Mouse (Mus musculus) retina, embryonic 14.5 days (tissue): ENCODE measurements at regions not wholly inside any gene's neighbourhood (a gene's known extent, or its start where the extent isn't known, plus 50 kb on each side); places are given as distances from the start of the nearest gene placed in this dataset.
"Not testable (repeated sequence)": the region's sequence is repeated elsewhere in the genome, so short reads cannot be mapped to it uniquely, and the experiment has no call there.

Source experiments
- DNase-seq: peaks from one replicate; pipeline ENCODE4 v3.0.0-alpha.2; 2015; ENCODE audit warnings: low spot score

DNA sequence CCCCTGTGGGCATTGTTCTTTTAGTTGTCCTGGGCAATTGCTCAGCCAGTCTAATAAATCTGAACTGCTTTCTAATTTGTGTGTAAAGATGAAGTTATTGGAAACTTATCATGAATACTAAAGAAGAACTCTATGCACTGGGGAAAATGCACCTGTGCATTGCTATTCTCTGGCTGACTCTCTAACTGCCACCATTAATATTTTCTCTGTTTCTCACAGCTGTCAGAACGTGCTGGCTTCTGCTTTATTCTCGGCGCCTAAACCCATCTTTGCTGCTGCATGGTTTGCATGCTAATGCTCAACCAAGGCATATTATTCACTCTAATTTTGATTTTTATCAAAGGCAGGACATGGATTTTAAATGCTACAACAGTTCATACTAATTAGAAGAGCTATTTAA, 128.9 kb upstream of the Gm527 start:
- no peak for DNase-seq

DNA sequence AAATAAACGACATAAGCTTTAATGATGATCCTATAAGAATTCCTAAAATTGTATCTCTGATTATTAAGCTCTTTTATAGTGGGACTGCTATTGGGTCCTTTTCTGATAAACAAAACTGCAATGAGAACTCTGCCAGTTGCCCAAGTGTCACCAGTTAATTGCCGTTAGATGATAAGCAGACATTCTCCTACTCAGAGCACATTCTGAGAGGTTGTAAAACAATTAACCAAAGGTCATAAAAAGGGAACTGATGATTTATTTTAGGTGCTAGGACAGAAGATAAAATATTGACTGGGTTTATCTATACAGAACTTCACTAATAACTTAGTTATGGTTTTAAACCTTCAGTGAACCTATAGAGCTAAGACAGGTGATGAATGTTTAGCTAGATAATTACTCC, 109.2 kb upstream of the Gm527 start:
- not testable (repeated sequence) for DNase-seq

DNA sequence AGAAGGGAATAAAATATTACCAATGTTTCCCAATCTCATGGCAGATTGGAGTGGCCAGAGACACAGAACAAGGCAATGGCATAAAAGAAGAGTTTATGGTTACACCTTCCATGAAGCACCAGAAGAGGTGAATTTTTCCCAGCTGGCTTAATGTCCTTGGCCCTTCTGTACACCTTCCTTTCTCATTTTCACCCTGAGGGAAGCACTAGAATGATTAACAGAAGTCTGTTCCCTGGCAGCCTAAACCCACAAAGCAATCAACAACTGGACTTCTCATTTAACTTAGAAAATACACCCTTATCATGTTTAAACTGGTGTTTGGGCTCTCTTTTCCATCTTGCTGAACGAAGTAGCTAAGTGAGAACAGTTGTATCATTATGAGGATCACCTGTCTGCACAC, 107.6 kb upstream of the Gm527 start:
- no peak for DNase-seq

- no peak for DNase-seq
Observed at GRCm38 (mm10) chr12:64815871-64816270, 101.8 kb upstream of the Gm527 start.

DNA sequence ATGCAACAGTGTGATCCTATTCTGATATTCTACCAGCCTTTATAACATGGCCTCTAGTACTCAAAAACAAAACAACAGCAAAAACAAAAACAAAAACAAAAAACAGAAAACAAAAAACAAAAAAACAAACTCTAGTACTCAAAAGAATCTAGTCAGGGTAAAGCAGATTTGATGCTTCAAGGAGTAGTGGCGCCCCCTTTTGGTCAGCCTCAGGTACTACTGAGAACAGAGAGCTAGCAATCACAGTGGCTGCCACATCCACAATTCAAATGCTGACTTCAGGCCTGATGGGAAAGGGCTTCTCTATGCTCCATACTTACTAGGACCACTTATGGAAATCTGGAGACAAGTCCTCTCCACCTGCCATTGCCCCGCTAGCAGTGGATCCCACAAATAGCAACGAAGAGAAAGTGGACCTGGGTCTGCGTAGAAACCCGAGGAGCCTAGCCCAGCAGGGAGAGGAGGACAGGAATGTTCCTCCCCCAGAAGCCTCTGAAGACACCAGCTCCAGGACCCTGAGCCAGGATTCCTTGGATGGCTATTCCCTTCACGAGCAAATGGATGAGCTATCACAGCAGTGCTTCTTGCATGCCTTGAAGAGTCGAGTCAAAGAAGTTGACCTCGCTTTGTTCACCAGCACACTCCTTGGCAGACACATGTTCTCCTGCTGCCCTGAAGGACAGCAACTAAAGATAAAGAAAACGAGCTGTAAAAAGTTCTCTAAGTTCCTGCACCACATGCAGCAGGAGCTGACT, 100.5 kb upstream of the Gm527 start:
- DNase-seq, result peak; percentile 67

DNA sequence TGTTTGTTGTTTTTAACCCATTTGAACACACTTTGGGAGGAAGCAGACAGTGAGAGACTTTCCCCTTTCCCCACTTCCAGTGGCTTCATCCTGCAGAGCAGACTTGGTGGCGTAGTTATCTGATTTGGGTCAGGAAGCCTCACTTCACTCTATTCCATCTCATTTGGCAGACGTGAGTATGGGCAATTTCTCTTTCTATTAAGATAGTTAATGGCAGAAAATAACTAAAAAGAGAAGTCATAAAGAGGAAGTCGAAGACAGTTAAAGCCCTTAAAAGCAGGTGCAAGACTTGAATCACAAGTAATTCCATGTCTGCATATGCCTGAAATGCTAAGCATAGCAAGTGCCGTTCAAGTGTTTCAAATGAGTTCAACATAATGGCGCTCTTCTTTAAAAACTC, 97.0 kb upstream of the Gm527 start:
- no peak for DNase-seq

GRCm38 (mm10) chr12:64829662-64830249, 88.0 kb upstream of the Gm527 start:
- DNase-seq, result peak; percentile 81

GRCm38 (mm10) chr12:64832313-64833151, 85.2 kb upstream of the Gm527 start:
- no peak for DNase-seq

DNA sequence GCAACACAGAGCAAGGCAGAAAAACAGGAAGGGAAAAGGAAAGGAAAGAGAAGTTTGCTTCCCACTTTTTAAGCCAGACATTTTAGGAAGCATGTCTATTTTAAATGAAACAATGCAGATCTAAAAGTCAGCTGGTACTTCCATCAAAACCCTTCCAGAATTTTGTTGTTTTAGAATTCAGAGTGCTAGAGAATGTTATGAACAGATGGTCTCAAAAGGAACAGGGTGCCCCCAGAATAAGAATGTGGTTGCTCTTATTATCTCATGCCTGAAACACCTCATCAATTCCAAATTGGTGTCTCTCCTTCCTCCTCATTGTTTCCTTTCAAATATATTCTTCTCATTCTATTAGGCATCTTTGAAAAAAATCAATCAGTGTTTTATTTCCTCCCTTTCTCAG, 60.0 kb upstream of the Gm527 start:
- no peak for DNase-seq
